Mouse (Mus musculus) brain, embryonic 14.5 days (tissue): ENCODE data around the gene Pgs1.

ENCODE experiments used
- CTCF ChIP-seq: fragments of 200-500 bp; IDR thresholded peaks from 2 replicates; pipeline ENCODE4 v1.5.1; 2012; ENCODE audit warnings: inconsistent platforms, mild to moderate bottlenecking, moderate library complexity, borderline replicate concordance; ENCODE audit not compliant: insufficient read depth, insufficient read length; ENCODE audit errors: extremely low read depth
- POLR2A ChIP-seq: fragments of 200-500 bp; IDR thresholded peaks from 2 replicates; pipeline ENCODE4 v1.6.1; 2012; ENCODE audit warnings: mild to moderate bottlenecking, inconsistent platforms, borderline replicate concordance; ENCODE audit not compliant: poor library complexity, insufficient read depth, insufficient read length, severe bottlenecking; ENCODE audit errors: extremely low read depth

DNA sequence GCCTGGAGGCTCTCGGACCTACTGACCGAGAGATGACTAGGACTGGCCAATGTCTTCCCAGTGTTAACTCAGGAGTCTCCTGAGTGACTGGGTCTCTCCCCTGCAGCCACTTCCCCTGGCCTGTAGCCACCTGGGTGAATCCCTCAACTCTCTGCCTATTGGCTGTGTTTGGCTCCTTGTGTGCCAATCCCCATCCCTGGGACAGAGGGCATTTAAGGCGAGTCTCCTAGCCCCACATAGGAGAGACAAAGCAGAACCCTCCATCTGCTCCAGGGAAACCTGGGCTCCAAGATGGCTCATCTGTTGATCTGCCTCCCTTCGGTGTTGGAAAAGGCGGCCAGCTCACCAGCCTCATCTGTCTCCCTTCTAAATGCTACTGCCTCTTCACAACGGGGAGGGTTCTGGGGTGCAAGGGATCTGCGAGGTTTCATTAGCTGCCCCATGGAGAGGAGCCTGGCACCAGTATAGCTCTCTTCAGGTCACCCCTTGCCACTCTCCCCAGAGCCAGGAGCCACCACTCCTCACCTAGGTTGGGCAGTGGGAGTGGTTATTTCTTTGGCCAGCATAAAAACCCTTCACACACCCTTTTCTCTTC is 19.5 kb upstream of the Pgs1 start:
- TF ChIP-seq CTCF (no peak), POLR2A (no peak)
